Mouse (Mus musculus) MEL-GATA-1-ER (cell line): ENCODE data around the gene Sorcs2.
"Not testable (repeated sequence)": the region's sequence is repeated elsewhere in the genome, so short reads cannot be mapped to it uniquely, and the experiment has no call there.

Source experiments
- DNase-seq: peaks from one replicate; pipeline ENCODE4 v3.0.0-alpha.2; 2012; ENCODE audit warnings: low read depth; ENCODE audit errors: extremely low read depth

Gene Sorcs2

DNA sequence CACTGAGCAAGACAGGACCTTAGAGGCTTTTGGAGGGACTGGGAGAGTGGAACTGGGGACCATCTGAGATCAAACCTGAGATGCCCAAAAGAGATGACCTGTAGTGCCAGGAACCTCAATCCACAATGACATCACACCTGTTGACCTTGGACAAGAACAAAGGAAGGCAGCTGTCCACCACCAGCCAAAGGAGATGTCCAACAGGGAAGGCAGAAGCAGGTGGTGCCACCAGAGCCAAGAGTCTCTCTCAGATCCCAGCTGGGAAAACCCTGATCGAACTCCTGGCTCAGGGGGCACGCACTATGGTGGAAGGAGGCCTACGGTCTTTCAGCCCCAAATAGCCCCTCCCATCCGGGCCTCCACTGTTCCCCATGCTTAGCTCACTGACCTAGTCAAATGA, 6.2 kb downstream of the Sorcs2 start:
- no peak for DNase-seq

- not testable (repeated sequence) for DNase-seq
Measured at GRCm38 (mm10) chr5:36390591-36390927, 7.4 kb downstream of the Sorcs2 start.

DNA sequence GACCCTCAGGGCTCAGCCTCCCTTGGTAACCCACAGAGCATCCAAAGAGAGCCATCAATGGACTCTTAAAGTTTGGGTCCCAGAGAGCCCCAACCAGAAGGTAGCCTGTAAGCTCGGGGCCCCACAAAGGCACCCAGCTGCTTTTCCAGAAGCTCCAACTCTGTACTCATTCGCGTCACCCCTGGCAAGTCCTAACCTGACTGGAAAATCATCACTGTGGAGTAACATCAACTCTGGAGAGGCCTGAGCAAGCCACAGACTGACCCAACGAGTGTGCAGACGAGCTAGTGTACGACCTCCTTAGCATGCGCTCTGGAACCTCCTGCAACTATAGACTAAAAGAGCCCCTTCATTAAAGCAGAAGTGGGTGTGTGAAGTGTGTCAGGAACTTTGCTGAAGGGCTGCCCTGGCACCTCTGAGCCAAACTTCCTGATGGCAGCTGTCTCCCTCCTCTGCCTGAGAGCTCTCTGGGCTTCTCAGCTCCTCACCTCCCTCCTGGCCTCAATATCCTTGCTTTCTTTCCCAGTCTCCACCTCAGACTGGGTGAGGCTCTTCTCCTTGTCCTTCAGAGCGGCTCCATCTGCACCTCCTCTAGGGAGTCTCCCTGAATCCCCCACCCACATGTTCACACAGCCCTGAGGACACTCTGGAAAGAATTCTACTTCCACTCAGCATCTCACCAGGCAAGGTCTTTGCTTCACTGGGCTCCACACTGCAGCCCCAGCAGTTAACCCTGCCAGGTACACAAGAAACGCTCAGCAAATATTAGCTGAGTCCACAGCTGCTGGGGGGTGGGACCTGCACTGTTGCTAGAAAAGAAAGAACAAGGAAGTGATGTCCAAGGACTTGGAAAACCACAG, 8.0 kb downstream of the Sorcs2 start:
- no peak for DNase-seq

- no peak for DNase-seq
Measured at GRCm38 (mm10) chr5:36385062-36385461, 12.9 kb downstream of the Sorcs2 start.

GRCm38 (mm10) chr5:36383431-36383830, 14.5 kb downstream of the Sorcs2 start:
- no peak for DNase-seq

DNA sequence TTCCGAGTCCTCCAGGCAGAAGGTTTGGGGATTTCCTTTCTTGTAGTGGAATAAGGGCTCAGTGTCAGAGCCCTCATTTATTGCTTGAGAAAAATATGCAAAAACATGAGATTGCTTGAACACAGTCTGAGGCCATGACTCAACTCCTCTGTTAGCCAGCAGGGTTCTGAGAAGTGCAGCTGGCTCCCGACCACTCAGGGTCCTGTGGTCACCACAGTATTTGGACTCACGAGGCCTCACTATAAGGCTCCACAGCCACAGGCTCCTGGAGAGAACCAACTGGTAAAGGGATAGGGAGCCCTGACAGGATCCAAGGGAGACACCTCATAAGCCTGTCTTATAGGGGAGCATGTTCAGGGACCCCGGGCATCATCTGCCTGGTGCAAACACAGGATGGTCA, 15.2 kb downstream of the Sorcs2 start:
- no peak for DNase-seq

DNA sequence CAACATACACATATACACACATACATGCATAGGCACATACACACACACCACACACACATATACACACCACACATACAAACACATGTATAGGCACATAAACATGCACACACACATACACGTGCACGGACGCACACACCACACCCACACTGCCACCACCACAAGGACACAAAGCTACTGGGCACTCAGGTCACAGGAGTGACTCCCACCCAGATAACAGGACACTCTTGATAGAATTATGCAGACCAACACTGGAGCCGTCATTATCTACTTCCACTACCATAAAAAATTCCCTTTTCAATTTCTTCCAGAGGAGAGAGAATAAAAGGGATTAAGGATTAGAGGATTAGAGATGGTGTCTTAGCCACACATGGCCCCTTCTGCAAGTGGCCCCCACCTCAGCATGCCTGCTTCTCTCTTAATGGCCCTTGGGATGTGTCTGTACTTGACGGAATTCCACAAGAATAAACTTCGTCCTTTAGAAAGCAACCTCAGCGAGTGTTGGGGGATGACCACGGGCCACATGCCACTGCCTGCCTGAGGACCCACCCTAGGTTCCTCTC, 15.7 kb downstream of the Sorcs2 start:
- no peak for DNase-seq

DNA sequence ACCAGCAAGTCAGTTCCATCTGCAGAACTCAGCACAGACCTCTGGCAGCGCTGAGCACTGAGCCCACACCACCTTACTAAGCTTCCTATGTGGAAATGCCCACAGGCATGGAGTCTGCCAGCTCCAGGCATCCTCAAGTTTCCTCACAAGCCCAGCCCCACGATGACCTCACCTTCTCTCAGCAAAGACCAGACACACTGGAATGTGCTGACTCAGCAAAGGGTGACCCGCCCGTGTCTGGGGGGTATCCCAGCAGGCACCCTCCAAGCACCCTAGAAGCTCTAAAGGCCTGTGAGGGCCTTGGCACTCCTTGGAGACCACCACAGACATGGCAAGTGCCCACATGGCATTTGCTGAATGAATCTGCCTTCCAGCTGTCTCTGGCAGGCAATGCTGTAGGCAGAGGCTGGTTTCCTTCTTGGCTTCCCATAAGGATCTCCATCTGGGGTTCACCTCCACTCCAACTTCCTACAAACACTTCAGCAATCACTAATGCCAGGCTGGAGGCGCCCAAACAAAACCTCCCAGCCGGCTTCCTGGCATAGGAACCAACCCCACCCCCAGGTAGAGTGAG, 17.9 kb downstream of the Sorcs2 start:
- DNase-seq = no peak

GRCm38 (mm10) chr5:36378370-36378738, 19.6 kb downstream of the Sorcs2 start:
- no peak for DNase-seq

DNA sequence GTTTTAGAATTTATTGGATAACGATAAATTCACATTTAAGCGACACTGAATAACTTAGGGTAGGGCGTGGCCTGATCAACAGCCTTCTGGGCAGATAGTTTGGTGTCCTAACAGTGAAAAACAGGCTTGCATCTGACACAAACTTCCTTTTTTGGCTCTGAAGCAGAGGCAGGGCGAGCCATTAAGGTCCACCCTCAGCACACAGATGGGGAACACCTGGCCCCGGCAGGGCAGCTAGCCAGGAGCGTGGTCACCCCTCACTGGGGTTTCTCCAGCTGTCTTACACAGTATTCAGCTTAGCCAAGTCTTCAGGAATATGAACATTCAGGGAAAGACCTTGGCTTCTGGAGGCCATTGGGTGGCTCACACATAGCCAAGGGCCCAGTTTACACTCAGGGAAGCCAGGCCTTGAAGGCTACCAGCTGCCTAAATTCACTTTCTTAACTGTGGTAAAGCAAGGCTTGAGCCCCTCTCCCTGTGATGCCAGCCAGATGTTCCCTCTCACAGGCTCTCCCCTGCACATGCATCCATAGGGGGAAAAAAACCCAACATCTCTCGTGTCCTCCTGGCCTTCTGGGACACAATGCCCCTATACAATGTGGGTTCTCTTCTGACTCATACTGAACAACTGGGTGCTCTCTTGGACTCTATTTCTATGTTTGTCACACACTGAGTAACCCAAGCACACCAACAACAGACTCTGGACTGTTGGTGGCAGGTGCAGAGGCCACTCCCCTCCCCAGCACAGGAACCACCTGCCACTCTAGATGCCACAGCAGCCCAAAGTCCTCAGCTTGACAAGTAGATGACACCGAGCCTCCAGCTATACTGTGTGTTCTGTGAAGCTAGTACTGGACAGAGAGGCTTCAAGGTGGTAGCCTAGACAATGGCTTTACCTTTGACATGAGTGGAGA, 20.2 kb downstream of the Sorcs2 start:
- no peak for DNase-seq

GRCm38 (mm10) chr5:36375886-36376285, 22.1 kb downstream of the Sorcs2 start:
- DNase-seq = no peak

GRCm38 (mm10) chr5:36374221-36375050, 23.5 kb downstream of the Sorcs2 start:
- DNase-seq = no peak

DNA sequence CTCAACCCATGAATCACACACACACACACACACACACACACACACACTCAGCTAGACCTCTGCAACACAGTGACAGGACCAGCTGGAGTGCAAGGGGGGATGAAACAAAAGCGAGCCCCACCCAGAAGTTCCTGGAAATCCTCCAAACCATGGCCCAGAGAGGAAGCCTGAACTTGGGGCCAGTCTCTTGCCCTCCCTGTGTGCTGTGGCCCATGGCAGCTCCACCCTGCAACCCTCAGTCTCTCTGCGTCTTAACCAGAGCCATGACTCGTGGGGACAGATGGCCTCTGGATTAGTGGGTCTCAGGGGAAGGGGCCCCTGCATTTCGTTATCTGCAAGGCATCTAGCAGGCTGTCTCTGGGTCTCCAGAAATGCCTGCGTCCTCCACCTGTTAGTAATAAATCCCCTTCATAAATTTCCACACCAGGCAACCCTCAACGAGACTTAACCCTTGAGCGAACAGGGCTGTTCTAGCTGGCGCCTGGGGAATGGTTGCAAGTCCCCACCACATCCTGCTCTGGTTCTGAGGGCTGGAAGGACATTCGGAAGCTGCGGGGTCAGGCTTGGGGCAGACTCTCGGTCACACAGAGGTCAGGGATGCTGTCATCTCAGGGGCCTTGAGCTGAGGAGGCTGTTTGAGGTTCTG, 24.6 kb downstream of the Sorcs2 start:
- DNase-seq = no peak

- DNase-seq = no peak
Measured at GRCm38 (mm10) chr5:36371731-36372130, 26.2 kb downstream of the Sorcs2 start.

GRCm38 (mm10) chr5:36369261-36369684, 28.7 kb downstream of the Sorcs2 start:
- no peak for DNase-seq

GRCm38 (mm10) chr5:36368511-36369135, 29.3 kb downstream of the Sorcs2 start:
- no peak for DNase-seq

DNA sequence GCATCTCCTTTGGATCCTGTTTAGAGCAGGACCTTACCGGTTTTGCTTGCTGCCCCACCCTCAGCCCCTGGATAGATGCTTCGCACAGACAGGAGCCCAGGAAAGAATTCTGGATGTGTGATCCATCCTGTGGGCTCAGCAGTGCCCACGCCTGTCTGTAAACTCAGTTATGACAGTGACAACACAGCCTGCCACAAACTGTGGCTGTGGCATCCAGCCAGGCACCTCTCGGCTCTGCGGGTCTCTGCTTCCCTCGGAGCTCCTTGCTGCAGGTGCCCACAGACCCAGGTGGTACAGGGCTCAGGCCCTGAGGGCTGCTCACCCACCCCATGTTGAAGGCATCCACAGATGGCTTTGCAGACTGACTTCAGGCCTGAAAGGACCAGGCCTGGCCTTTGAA, 30.0 kb downstream of the Sorcs2 start:
- no peak for DNase-seq

GRCm38 (mm10) chr5:36367181-36367610, 30.7 kb downstream of the Sorcs2 start:
- DNase-seq = no peak

DNA sequence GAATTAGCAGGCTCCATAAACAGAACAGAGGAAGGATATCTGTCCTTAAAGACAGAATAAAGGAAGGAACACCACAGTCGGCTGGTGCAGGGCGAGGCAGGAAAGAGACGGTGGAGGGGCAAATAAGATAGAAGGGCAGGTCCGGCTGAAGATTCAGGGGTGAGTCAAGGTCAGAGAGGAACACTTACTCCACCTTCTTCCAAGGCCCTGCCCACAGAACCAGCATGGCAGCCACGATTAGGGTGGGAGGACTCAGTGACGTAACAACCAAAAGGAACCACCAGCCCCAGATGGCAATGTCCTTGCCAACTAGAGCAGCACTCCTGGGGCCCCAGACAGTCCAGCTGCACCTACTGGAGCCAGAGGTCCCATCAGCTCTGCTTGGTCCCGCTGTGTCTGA, 36.2 kb downstream of the Sorcs2 start:
- DNase-seq = no peak

GRCm38 (mm10) chr5:36360343-36360742, 37.6 kb downstream of the Sorcs2 start:
- no peak for DNase-seq
